Mouse (Mus musculus): ENCODE data around the gene Rs1. TPM values are rescaled to one million over a fixed set of nuclear protein-coding genes. Genes with fewer than 3 reads are reported as not detected.
"Not testable (repeated sequence)": the region's sequence is repeated elsewhere in the genome, so short reads cannot be mapped to it uniquely, and the experiment has no call there.

Gene Rs1
- 0.09 TPM in 1 of 2 replicates, not detected in the other for polyA plus RNA-seq (2015; fragmentation: Nextera tagmentation; extraction: Ambion mirVana)

DNA sequence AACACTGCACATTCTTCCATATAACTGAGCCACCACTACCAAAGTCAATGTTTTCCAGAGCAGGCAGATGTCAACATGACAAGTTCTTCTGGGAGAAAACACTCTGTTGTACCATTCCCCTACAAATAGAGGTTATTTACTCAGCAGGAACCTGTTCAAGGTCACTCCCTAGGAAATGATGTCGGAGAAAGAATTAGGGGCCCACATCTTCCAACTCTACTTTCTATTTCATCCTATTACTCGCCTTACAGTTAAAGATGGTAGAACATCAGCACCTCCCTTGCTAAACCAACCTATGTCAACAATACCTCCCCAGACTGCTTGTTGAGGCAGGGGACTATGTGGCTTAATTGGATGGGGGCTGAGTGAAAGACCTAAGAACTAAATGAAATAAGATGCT lies at the start of gene Rs1:
Gene Rs1, plus strand, starts transcription at position 301 of the 400 bp plus-strand sequence.
- Histone ChIP-seq H3K9me3 (replicated peaks) (no peaks in the 10 kb centered on the region), H3K4me1 (no peaks in the 10 kb centered on the region), H3K27me3 (replicated peaks) (peaks cover 11% of the 10 kb centered on the region; the same call in 1 of the 2 replicates), H3K9ac (replicated peaks) (no peak within 1 kb of the TSS), H3K27ac (replicated peaks) (no peak within 1 kb of the TSS), H3K36me3 (no peaks in the 10 kb centered on the region), H3K4me2 (peak within 1 kb of the TSS; percentile 47), H3K4me3 (replicated peaks) (peak within 1 kb of the TSS; percentile 45)
- 86% methylated on average over 2 of the region's 2 CpGs for WGBS
- no peak for ATAC-seq (ENCODE audit: low FRiP score)

DNA sequence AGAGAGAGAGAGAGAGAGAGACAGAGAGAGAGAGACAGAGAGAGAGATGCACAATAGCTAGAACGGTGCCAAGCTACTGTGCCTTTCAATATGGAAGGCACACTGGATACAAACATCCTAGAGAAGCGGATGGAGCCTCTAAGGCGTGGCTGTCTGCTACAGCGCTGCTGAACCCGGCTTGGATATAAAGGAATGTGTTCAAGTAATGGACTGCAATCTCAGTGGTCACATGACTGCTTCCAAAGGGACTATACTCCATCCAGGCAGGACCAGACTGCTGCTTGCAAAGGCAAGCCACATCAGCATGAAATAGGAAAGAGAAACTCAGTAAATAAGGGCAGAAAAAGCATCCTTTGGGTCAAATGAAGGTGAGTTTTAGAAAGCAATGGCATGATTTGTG lies 32.2 kb upstream of the Rs1 start, which contains the start of gene Ppef1:
Gene Ppef1, minus strand, starts transcription at position 116 of the 400 bp plus-strand sequence.
- no peak within 1 kb of the TSS for H3K27ac ChIP-seq (replicated peaks)
- peaks cover 15% of the 10 kb centered on the region; the same call in 1 of the 2 replicates for H3K27me3 ChIP-seq (replicated peaks)
- no peak within 1 kb of the TSS for H3K4me3 ChIP-seq (replicated peaks)
- H3K9me3 ChIP-seq (replicated peaks) = no peaks in the 10 kb centered on the region
- no peak within 1 kb of the TSS for H3K4me2 ChIP-seq
- no peak for ATAC-seq (ENCODE audit: low FRiP score)
- H3K36me3 ChIP-seq = no peaks in the 10 kb centered on the region
- no peaks in the 10 kb centered on the region for H3K4me1 ChIP-seq
- 78% methylated on average over 5 of the region's 5 CpGs for WGBS
- no peak within 1 kb of the TSS for H3K9ac ChIP-seq (replicated peaks)

DNA sequence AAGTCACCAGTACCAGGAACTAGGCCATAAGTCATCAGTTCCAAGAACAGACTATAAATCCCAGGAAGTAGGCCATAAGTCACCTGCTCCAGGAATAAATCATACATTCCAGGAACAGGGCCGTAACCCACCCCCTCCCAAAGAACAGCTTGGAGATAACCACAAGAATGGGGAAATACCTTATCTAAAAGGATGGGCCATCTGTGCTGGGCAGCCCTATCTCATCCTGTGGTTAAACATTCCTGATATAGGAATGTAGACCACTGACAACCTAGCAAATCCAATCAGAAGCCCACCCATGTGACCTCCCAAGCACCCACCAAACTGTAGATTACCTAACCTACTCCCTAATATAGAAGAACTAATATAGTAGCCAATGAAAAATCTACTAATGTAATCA lies 22.4 kb upstream of the Rs1 start:
- no peak overlapping the region for H3K4me3 ChIP-seq (replicated peaks)
- 92% methylated on average over 1 of the region's 1 CpGs for WGBS

DNA sequence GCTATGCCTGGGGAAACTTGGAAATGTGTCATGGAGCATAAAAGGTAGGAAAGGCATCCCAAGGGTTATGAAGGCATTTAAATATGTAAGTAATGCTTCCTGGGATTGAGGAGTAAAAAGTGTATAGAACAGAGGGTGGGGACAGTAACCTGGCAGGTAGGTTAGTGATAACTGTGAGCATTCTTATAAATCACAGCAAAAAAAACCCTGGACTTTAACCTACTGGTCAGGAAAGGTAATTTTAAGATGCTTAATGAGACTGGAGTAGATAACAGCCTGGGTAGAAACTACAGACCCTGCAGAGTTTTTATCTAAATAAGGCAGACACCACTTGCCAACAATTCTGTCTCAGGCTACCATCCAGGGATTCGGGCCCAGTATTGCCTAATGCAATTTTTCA lies 19.2 kb upstream of the Rs1 start:
- Histone ChIP-seq H3K9ac (replicated peaks) (no peak overlapping the region), H3K36me3 (no peaks in the 10 kb centered on the region), H3K4me2 (no peak overlapping the region), H3K9me3 (replicated peaks) (no peaks in the 10 kb centered on the region), H3K27me3 (replicated peaks) (peaks cover 9% of the 10 kb centered on the region), H3K27ac (replicated peaks) (no peak overlapping the region), H3K4me3 (replicated peaks) (no peak overlapping the region), H3K4me1 (no peaks in the 10 kb centered on the region)
- WGBS = 97% methylated on average over 1 of the region's 1 CpGs
- ATAC-seq (ENCODE audit: low FRiP score) = no peak

More for the DNA sequence above, 22.4 kb upstream of the Rs1 start:
- Histone ChIP-seq H3K27me3 (replicated peaks) (peaks cover 2% of the 10 kb centered on the region), H3K4me1 (no peaks in the 10 kb centered on the region), H3K9ac (replicated peaks) (no peak overlapping the region), H3K36me3 (no peaks in the 10 kb centered on the region), H3K4me2 (no peak overlapping the region), H3K9me3 (replicated peaks) (no peaks in the 10 kb centered on the region), H3K27ac (replicated peaks) (no peak overlapping the region)
- no peak for ATAC-seq (ENCODE audit: low FRiP score)

DNA sequence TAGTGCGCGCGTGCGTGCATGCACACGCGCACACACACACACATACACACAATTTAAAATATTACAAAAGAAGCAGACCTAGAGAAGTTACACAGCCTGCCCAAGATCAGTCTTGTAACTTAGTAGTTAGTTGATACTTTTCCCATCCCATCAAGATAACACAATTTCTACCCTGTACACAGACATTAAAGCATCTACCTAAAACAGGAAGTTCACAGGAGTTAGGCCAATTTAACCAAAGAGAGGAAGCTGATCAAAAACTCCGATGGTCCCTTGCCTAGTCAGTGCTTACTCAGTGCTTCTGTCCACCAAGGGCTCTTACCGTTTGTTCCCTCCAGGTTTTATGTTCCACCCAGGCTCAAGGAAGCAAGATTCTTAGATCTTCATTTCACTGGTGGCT lies 17.0 kb upstream of the Rs1 start:
- Histone ChIP-seq H3K9me3 (replicated peaks) (no peaks in the 10 kb centered on the region), H3K27ac (replicated peaks) (no peak overlapping the region), H3K9ac (replicated peaks) (no peak overlapping the region), H3K4me3 (replicated peaks) (no peak overlapping the region), H3K4me2 (no peak overlapping the region), H3K4me1 (no peaks in the 10 kb centered on the region), H3K36me3 (no peaks in the 10 kb centered on the region), H3K27me3 (replicated peaks) (peaks cover 14% of the 10 kb centered on the region)
- no peak for ATAC-seq (ENCODE audit: low FRiP score)
- 94% methylated on average over 8 of the region's 8 CpGs for WGBS

DNA sequence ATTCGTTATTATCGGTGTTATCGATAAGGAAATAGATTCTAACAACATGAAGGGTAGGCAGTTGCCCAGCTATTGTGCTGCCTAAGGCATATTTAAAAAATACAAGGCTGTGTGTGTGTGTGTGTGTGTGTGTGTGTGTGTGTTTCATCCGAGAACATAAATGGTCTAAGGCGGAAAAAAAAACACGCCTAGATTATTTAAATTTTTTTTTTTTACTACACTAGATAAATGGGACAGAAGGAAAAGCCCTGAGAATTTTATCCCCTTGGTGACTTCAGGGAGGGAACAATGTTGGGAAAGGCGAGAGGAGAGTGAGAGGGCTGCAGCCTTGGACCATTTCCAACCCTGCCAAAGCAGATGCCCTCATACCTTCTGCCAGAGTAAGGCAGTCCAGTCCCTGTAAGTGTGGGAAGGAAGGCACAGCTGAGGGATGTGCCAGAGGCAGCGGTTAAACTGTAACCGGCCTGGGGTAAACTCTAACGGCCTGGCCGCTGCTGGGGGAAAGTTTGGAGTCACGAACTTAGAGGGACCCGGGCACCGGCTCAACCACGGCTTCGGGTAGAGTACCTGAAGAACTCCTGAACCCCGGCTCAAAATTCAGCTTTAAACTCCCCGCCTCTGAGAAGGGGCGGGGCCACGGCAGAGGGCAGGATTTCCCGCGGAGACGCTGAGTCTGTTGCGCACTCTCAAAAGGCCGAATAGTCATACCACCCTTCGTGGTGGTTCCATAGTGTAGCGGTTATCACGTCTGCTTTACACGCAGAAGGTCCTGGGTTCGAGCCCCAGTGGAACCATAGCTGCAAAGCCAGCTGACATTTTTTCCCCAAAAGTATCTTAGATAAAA lies 2.2 kb upstream of the Rs1 start:
- Histone ChIP-seq H3K4me1 (no peaks in the 10 kb centered on the region), H3K4me2 (peak overlapping the region; percentile 55), H3K4me3 (replicated peaks) (peak overlapping the region; percentile 45), H3K9ac (replicated peaks) (no peak overlapping the region), H3K27me3 (replicated peaks) (peaks cover 7% of the 10 kb centered on the region; the same call in 1 of the 2 replicates), H3K9me3 (replicated peaks) (no peaks in the 10 kb centered on the region), H3K27ac (replicated peaks) (no peak overlapping the region), H3K36me3 (no peaks in the 10 kb centered on the region)
- 30% methylated on average over 30 of the region's 30 CpGs for WGBS
- peak; percentile 98 for ATAC-seq (ENCODE audit: low FRiP score)

DNA sequence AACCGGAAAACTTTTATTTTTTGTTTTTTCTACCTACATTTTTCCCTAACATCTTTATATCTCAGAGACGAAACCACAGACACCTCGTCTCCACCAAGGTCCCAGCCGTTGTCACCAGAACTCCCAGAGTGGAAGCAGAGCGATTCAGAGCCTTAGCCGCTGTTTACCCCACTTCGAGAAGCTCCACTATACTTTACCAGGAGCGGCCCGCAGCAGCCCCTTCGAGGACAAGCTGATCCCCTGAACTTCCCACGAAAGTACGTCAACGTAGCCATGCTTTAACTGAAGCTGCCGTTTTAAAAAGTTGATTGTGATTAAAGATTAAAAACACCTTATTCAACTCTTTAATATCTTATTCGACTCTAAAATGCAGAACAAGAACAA lies 1.6 kb upstream of the Rs1 start:
- Histone ChIP-seq H3K36me3 (no peaks in the 10 kb centered on the region), H3K27me3 (replicated peaks) (peaks cover 10% of the 10 kb centered on the region; the same call in 1 of the 2 replicates), H3K4me1 (no peaks in the 10 kb centered on the region), H3K9ac (replicated peaks) (no peak overlapping the region), H3K4me2 (peak overlapping the region; percentile 47), H3K4me3 (replicated peaks) (peak overlapping the region; percentile 45), H3K9me3 (replicated peaks) (no peaks in the 10 kb centered on the region), H3K27ac (replicated peaks) (no peak overlapping the region)
- peak; percentile 93 for ATAC-seq (ENCODE audit: low FRiP score)
- WGBS = 33% methylated on average over 15 of the region's 15 CpGs

DNA sequence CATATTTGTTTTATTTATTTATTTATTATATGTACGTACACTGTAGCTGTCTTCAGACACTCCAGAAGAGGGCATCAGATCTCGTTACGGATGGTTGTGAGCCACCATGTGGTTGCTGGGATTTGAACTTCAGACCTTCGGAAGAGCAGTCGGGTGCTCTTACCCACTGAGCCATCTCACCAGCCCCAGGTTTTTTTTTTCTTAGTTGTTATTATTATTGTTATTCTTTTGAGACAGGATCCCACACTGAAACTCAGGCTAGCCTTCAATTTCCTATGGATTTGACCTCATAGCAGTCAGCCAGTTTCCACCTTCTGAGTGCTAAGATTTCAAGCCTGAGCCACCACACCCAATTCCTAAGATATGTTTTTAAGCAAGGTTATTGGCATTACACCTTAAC lies 1.8 kb downstream of the Rs1 start:
- not testable (repeated sequence) for H3K27me3 ChIP-seq (replicated peaks); H3K27ac ChIP-seq (replicated peaks); H3K4me1 ChIP-seq; H3K4me2 ChIP-seq; H3K9me3 ChIP-seq (replicated peaks); H3K4me3 ChIP-seq (replicated peaks); H3K36me3 ChIP-seq; H3K9ac ChIP-seq (replicated peaks); ATAC-seq (ENCODE audit: low FRiP score)
- 95% methylated on average over 5 of the region's 5 CpGs for WGBS

DNA sequence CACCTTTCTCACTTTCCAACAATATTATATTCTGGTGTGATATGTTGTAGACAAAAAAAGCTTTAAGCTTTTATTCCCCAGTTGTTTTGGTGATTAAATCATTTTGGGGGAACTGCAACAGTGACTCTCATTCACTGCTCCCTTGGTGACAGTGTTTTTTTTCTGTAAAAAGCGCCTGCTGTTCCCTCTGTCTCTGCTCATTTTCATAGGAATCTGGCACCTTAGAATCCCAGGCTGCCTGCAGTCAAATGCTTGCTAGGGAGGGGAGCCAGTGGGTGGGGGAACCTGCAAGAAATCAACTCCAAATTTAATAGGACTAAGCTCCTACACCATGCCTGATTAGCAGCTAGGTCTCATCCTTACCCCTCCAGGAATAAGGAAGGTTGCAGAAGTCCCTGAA lies 5.2 kb downstream of the Rs1 start:
- Histone ChIP-seq H3K4me1 (no peaks in the 10 kb centered on the region), H3K4me2 (no peak overlapping the region), H3K9ac (replicated peaks) (no peak overlapping the region), H3K36me3 (no peaks in the 10 kb centered on the region), H3K9me3 (replicated peaks) (no peaks in the 10 kb centered on the region), H3K27ac (replicated peaks) (0 out of 2 replicates have a peak overlapping the region, but pooled peaks have one; percentile 13), H3K4me3 (replicated peaks) (no peak overlapping the region), H3K27me3 (replicated peaks) (peaks cover 9% of the 10 kb centered on the region)
- 17% methylated on average over 1 of the region's 1 CpGs for WGBS
- ATAC-seq (ENCODE audit: low FRiP score) = no peak

DNA sequence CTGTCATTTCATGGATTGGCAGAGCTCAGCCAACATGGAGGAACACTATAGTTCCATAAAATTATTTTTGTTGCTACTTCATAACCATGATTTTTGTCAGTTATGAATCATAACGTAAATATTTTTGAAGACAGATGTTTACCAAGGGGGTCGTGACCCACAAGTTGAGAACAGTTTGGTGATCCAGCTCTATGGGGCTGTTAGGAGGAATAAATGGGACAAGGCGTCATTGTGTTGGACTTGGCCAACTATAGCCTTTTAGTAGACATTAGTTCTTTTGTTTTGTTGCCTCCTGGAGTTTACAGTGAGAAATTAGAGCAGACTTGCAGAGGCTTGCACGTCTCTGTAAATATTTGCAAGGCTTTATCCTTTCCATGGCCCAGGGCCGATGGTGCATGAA lies 14.5 kb downstream of the Rs1 start:
- Histone ChIP-seq H3K4me2 (no peak overlapping the region), H3K4me3 (replicated peaks) (no peak overlapping the region), H3K4me1 (no peaks in the 10 kb centered on the region), H3K27ac (replicated peaks) (no peak overlapping the region), H3K9ac (replicated peaks) (no peak overlapping the region), H3K9me3 (replicated peaks) (no peaks in the 10 kb centered on the region), H3K27me3 (replicated peaks) (peaks cover 7% of the 10 kb centered on the region; the same call in 1 of the 2 replicates), H3K36me3 (no peaks in the 10 kb centered on the region)
- 87% methylated on average over 5 of the region's 5 CpGs for WGBS
- no peak for ATAC-seq (ENCODE audit: low FRiP score)

DNA sequence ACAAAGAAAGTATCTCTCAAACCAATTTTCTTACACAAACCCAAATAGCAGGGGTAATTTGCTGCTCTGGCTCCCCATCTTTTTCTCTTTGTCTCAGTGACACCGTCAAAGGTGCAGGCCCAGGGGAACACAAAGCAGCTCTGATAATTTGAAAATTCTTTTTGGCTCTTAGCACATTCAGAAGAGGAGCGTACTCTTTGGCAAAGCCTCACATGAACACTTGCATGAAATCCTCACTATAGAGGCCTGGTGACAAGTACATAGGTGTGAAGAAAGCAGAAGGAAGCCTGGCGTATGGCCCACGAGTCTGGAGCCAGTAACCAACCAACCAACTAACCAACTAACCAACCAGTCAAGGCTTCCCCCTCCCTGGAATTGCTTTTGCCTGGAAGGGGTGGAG lies 27.1 kb downstream of the Rs1 start:
- WGBS = 87% methylated on average over 4 of the region's 4 CpGs
- H3K9ac ChIP-seq (replicated peaks) = no peak overlapping the region
- H3K36me3 ChIP-seq = no peaks in the 10 kb centered on the region
- no peak overlapping the region for H3K4me2 ChIP-seq
- no peaks in the 10 kb centered on the region for H3K4me1 ChIP-seq
- H3K27ac ChIP-seq (replicated peaks) = no peak overlapping the region
- peaks cover 8% of the 10 kb centered on the region for H3K27me3 ChIP-seq (replicated peaks)
- H3K4me3 ChIP-seq (replicated peaks) = no peak overlapping the region
- no peaks in the 10 kb centered on the region for H3K9me3 ChIP-seq (replicated peaks)
- no peak for ATAC-seq (ENCODE audit: low FRiP score)
